Mouse (Mus musculus) liver, postnatal 0 days (tissue): Measurements from ENCODE around the gene Pcp2. TPM values are rescaled to one million over a fixed set of nuclear protein-coding genes. Genes with fewer than 3 reads are reported as not detected.

Experiments
- ATAC-seq: fragments of 200-750 bp; cut with Nextera tagmentation; 2 replicates; pipeline ENCODE4 v1.8.0; 2017; ENCODE audit warnings: mild to moderate bottlenecking, moderate library complexity
- DNase-seq: peaks from one replicate; pipeline ENCODE4 v3.0.0-alpha.2; 2016
- H3K27ac ChIP-seq: fragments of 300-500 bp; sonication (generic); 2 replicates; pipeline ENCODE4 v1.5.1; 2014; ENCODE audit warnings: antibody characterized with exemption, moderate library complexity, mild to moderate bottlenecking, low read depth
- H3K27me3 ChIP-seq: fragments of 300-500 bp; sonication (generic); 2 replicates; pipeline ENCODE4 v1.6.1; 2014; ENCODE audit warnings: low read length, control low read depth, mixed read lengths; ENCODE audit not compliant: insufficient read depth
- H3K36me3 ChIP-seq: fragments of 300-500 bp; sonication (generic); replicated peaks from 2 replicates; pipeline ENCODE4 v1.6.1; 2014; ENCODE audit warnings: mild to moderate bottlenecking, control low read depth, low read length, moderate library complexity, mixed read lengths; ENCODE audit not compliant: insufficient read depth
- H3K4me1 ChIP-seq: fragments of 300-500 bp; sonication (generic); 2 replicates; pipeline ENCODE4 v1.6.1; 2014; ENCODE audit warnings: antibody characterized with exemption, mild to moderate bottlenecking, control low read depth; ENCODE audit not compliant: insufficient read depth
- H3K4me2 ChIP-seq: fragments of 300-500 bp; sonication (generic); 2 replicates; pipeline ENCODE4 v1.6.1; 2014; ENCODE audit warnings: low read depth, mild to moderate bottlenecking, low read length, moderate library complexity, mixed read lengths
- H3K4me3 ChIP-seq: fragments of 300-500 bp; sonication (generic); 2 replicates; pipeline ENCODE4 v1.5.1; 2014; ENCODE audit warnings: low read depth, low read length
- H3K9ac ChIP-seq: fragments of 300-500 bp; sonication (generic); replicated peaks from 2 replicates; pipeline ENCODE4 v1.6.1; 2014; ENCODE audit warnings: mild to moderate bottlenecking, moderate library complexity
- H3K9me3 ChIP-seq: fragments of 300-500 bp; sonication (generic); 2 replicates; pipeline ENCODE4 v1.6.1; 2016; ENCODE audit warnings: mild to moderate bottlenecking, control low read depth, low read length, mixed read lengths
- CTCF ChIP-seq: sonication (generic); IDR thresholded peaks from 2 replicates; pipeline ENCODE4 v1.5.1; 2016; ENCODE audit warnings: antibody characterized with exemption, low read depth
- EP300 ChIP-seq: IDR thresholded peaks from 2 replicates; pipeline ENCODE4 v1.6.1; 2016; ENCODE audit warnings: antibody characterized with exemption, low read depth, mild to moderate bottlenecking
- WGBS: fragments of 180-500 bp; shearing (Covaris S2); extraction: QIAGEN DNeasy Blood & Tissue Kit; methylation state at CpG from one replicate; pipeline ENCODE4 v1.1.7; 2014; ENCODE audit not compliant: insufficient replicate concordance; 5-methylcytosine and 5-hydroxymethylcytosine counted together
- polyA plus RNA-seq: library from polyadenylated mRNA; unstranded; fragments of >200 nt; fragmentation: Nextera tagmentation; extraction: Ambion mirVana; gene quantifications from 2 replicates; pipeline ENCODE4 v1.2.1, GENCODE M21; 2015

The Pcp2 gene
- polyA plus RNA-seq, 1 experiment from 2014 or later, result 0.07 TPM

- no peak overlapping the region for H3K4me2 ChIP-seq
- no peak overlapping the region for H3K4me3 ChIP-seq
- no peak overlapping the region for H3K27ac ChIP-seq
- H3K9me3 ChIP-seq, result no peaks in the 10 kb centered on the region
- ATAC-seq (no peak), DNase-seq (no peak)
- no peaks in the 10 kb centered on the region for H3K27me3 ChIP-seq
- no peaks in the 10 kb centered on the region for H3K4me1 ChIP-seq
- no peak for TF ChIP-seq CTCF
- no peak for TF ChIP-seq EP300
- 80% methylated on average over 9 of the region's 9 CpGs for WGBS
- H3K9ac ChIP-seq, result no peak overlapping the region
- no peaks in the 10 kb centered on the region for H3K36me3 ChIP-seq
These were observed 45.7 kb downstream of the Pcp2 start for GRCm38 (mm10) chr8:3579390-3580364.

- TF ChIP-seq CTCF, result no peak
- no peak overlapping the region for H3K4me2 ChIP-seq
- H3K9me3 ChIP-seq, result no peaks in the 10 kb centered on the region
- no peaks in the 10 kb centered on the region for H3K36me3 ChIP-seq
- no peak overlapping the region for H3K4me3 ChIP-seq
- H3K9ac ChIP-seq, result no peak overlapping the region
- H3K4me1 ChIP-seq, result no peaks in the 10 kb centered on the region
- no peaks in the 10 kb centered on the region for H3K27me3 ChIP-seq
- 66% methylated on average over 15 of the region's 15 CpGs for WGBS
- DNase-seq (no peak), ATAC-seq (no peak)
- H3K27ac ChIP-seq, result no peak overlapping the region
These were observed 49.0 kb downstream of the Pcp2 start for GRCm38 (mm10) chr8:3576211-3576960.

GRCm38 (mm10) chr8:3574546-3574945 lies 50.8 kb downstream of the Pcp2 start:
- Histone ChIP-seq H3K4me1 (no peaks in the 10 kb centered on the region), H3K36me3 (no peaks in the 10 kb centered on the region), H3K9me3 (no peaks in the 10 kb centered on the region), H3K9ac (no peak overlapping the region), H3K4me3 (no peak overlapping the region), H3K27me3 (no peaks in the 10 kb centered on the region), H3K4me2 (no peak overlapping the region), H3K27ac (no peak overlapping the region)
- ATAC-seq (no peak), DNase-seq (no peak)
- TF ChIP-seq EP300 (no peak), CTCF (no peak)
- WGBS, result 84% methylated on average over 3 of the region's 3 CpGs

Other genes starting within 250 kb of the Pcp2 start
- gene Arhgef18, start 232.5 kb downstream of the Pcp2 start, polyA plus RNA-seq, result 1.8 and 1.9 TPM in 2 replicates
- 14.8 and 14.9 TPM in 2 replicates for gene Pex11g, start 157.9 kb downstream of the Pcp2 start, polyA plus RNA-seq
- not detected in 2 replicates for gene Tex45, start 154.7 kb downstream of the Pcp2 start, polyA plus RNA-seq
- 4.9 and 6.3 TPM in 2 replicates for gene Zfp358, start 132.4 kb downstream of the Pcp2 start, polyA plus RNA-seq
- gene Mcoln1, start 125.1 kb downstream of the Pcp2 start, polyA plus RNA-seq, result 19.9 and 20.6 TPM in 2 replicates
- 6.4 TPM in 2 replicates for gene Pnpla6, start 110.2 kb downstream of the Pcp2 start, polyA plus RNA-seq
- 0.89 and 1.0 TPM in 2 replicates for gene C330021F23Rik, start 57.6 kb downstream of the Pcp2 start, polyA plus RNA-seq
- gene Camsap3, start 38.3 kb downstream of the Pcp2 start, polyA plus RNA-seq, result 2.4 and 2.6 TPM in 2 replicates
- gene Xab2, start 4.2 kb downstream of the Pcp2 start, polyA plus RNA-seq, result 13.2 and 15.9 TPM in 2 replicates
- gene Pet100, start 4.0 kb downstream of the Pcp2 start, polyA plus RNA-seq, result 88.9 and 91.2 TPM in 2 replicates
- 40.5 and 46.9 TPM in 2 replicates for gene Stxbp2, start 5.4 kb upstream of the Pcp2 start, polyA plus RNA-seq
- gene Retn, start 30.2 kb upstream of the Pcp2 start, polyA plus RNA-seq, result not detected in 2 replicates
- gene Mcemp1, start 40.2 kb upstream of the Pcp2 start, polyA plus RNA-seq, result 11.9 and 12.8 TPM in 2 replicates
- gene Fcor, start 46.8 kb upstream of the Pcp2 start, polyA plus RNA-seq, result 2.7 and 3.4 TPM in 2 replicates
- 16.6 and 16.9 TPM in 2 replicates for gene Trappc5, start 50.8 kb upstream of the Pcp2 start, polyA plus RNA-seq
- gene Fcer2a, start 68.6 kb upstream of the Pcp2 start, polyA plus RNA-seq, result 0.05 and 0.06 TPM in 2 replicates
- 29.3 and 30.2 TPM in 2 replicates for gene Clec4g, start 95.1 kb upstream of the Pcp2 start, polyA plus RNA-seq
- gene Cd209a, start 123.4 kb upstream of the Pcp2 start, polyA plus RNA-seq, result 0.14 and 0.19 TPM in 2 replicates
- 0.09 TPM in 1 of 2 replicates, not detected in the other for gene Cd209e, start 228.8 kb upstream of the Pcp2 start, polyA plus RNA-seq